Mouse (Mus musculus) megakaryocyte, embryonic 14.5 days (primary cell): ENCODE measurements at regions not wholly inside any gene's neighbourhood (a gene's known extent, or its start where the extent isn't known, plus 50 kb on each side); places are given as distances from the start of the nearest gene placed in this dataset.

Experiments
- H3K27me3 ChIP-seq: replicated peaks from 2 replicates; pipeline ENCODE3; 2012; ENCODE audit warnings: inconsistent platforms
- H3K36me3 ChIP-seq: replicated peaks from 2 replicates; pipeline ENCODE3; 2012; ENCODE audit warnings: low read length, inconsistent platforms, mixed read lengths
- H3K4me1 ChIP-seq: 2 replicates; pipeline ENCODE4 v1.6.1; 2012; ENCODE audit warnings: inconsistent platforms
- H3K4me3 ChIP-seq: replicated peaks from 2 replicates; pipeline ENCODE3; 2012; ENCODE audit warnings: moderate library complexity, mild to moderate bottlenecking, inconsistent platforms
- H3K9me3 ChIP-seq: 2 replicates; pipeline ENCODE4 v1.6.1; 2012; ENCODE audit warnings: inconsistent platforms
- FLI1 ChIP-seq: IDR thresholded peaks from 2 replicates; pipeline ENCODE4 v1.6.1; 2012; ENCODE audit warnings: low read length, inconsistent platforms, mixed read lengths
- GATA1 ChIP-seq: IDR thresholded peaks from 3 replicates; pipeline ENCODE4 v1.6.1; 2012; ENCODE audit warnings: mixed read lengths, low read length, inconsistent platforms, borderline replicate concordance

DNA sequence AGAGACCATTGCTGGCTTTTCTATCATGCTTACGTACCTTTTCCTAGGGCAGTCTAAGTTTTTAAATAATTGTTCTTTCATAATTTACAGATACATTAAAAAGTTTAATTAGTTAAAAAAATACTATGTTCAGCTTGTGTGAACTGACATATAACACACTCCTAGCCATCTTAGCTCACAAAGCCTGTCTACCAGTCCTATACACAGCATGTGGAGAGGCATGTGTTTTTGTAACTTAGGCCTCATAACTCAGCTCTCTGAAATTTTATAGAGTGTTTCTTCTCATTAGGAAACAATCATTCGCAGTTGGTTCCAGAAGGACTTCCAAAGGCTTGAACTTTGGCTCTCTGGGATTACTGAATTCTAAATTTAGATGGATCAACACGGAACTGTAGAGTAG lies 76.3 kb downstream of the Tnfsf18 start:
- H3K27me3 ChIP-seq, result no peaks in the 10 kb centered on the region
- no peaks in the 10 kb centered on the region for H3K9me3 ChIP-seq
- TF ChIP-seq FLI1 (no peak), GATA1 (no peak)
- H3K4me1 ChIP-seq, result no peaks in the 10 kb centered on the region
- H3K4me3 ChIP-seq, result no peak overlapping the region
- no peaks in the 10 kb centered on the region for H3K36me3 ChIP-seq

DNA sequence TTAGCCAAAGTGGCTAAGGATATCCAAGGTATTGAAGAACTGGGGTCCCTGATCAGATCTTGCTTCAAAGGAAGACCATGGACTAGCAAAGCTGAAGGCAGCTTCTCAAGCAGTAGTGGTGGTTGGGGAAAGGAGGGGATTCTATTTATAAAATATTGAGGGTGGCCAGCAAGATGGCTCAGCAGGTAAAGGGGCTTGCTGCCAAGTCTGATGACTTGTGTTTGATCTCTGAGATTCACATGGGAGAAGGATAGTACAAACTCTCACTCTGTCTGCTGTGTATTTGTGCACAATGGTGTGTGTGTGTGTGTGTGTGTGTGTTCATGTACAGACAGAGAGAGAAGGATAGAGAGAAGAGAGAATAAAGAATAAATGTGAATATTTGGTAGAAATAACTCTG lies 73.4 kb downstream of the Tnfsf18 start:
- Histone ChIP-seq H3K4me1 (no peaks in the 10 kb centered on the region), H3K36me3 (no peaks in the 10 kb centered on the region), H3K9me3 (no peaks in the 10 kb centered on the region), H3K27me3 (no peaks in the 10 kb centered on the region), H3K4me3 (no peak overlapping the region)
- TF ChIP-seq GATA1, result no peak
- no peak for TF ChIP-seq FLI1

- H3K9me3 ChIP-seq, result no peaks in the 10 kb centered on the region
These were observed 65.9 kb downstream of the Tnfsf18 start for GRCm38 (mm10) chr1:161560368-161560767.

More at GRCm38 (mm10) chr1:161560368-161560767, 65.9 kb downstream of the Tnfsf18 start:
- H3K36me3 ChIP-seq, result no peaks in the 10 kb centered on the region
- H3K4me1 ChIP-seq, result no peaks in the 10 kb centered on the region
- H3K27me3 ChIP-seq, result no peaks in the 10 kb centered on the region
- no peak overlapping the region for H3K4me3 ChIP-seq
- TF ChIP-seq GATA1 (no peak), FLI1 (no peak)
